Mouse (Mus musculus): Measurements from ENCODE around the gene P2rx7. TPM values are rescaled to one million over a fixed set of nuclear protein-coding genes. Genes with fewer than 3 reads are reported as not detected.
A peak's percentile ranks its signal among the peaks of the same experiment; 100 is the strongest.

P2rx7 gene
- polyA plus RNA-seq, 1 experiment: 18.6 TPM

- WGBS: 93% methylated on average over 12 of the region's 12 CpGs
- no peak for DNase-seq (ENCODE audit: low read depth, low spot score)
These were observed 37.6 kb downstream of the P2rx7 start for GRCm38 (mm10) chr5:122681276-122681675.

DNA sequence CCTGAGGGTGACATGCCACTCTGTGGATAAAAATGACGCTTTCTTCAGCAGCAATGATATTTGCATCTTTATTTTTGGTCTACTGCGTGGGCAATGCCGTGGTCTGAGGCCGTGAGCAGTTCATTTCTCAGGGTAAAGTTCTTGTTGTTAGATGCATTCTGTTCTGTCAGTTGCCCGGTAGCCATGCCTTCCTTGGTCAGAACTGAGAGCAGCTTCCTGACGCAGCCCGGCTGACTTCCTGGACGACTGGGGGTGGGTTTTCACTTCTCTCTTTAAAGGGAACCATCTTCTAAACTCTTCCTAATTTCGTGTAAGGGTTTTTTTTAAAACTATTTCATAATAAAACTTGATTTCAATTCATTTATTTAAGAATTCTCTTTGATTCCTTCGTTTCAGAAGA lies 40.2 kb downstream of the P2rx7 start:
- WGBS: 81% methylated on average over 10 of the region's 10 CpGs
- DNase-seq (ENCODE audit: low read depth, low spot score): no peak

DNA sequence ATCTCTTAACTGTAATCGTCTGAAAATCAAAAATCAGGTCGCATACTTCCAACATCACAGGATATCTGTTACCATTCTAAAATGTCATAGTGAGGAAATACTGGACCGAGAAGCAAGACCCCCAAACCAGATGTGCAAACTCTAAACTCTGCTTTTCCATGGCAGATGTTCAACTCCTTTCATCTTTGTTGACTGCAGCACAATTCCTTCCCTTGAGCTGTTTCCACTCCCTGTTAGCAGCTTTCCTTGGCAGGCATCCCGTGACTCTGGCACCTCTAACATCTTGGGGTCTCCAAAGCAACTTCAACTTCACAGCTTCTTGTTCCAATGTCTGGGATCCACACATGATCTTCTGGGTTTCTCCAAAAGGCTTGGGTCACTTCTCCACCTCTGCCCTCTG lies 43.7 kb downstream of the P2rx7 start:
- WGBS: 84% methylated on average over 4 of the region's 4 CpGs
- DNase-seq (ENCODE audit: low read depth, low spot score): no peak

- WGBS: 64% methylated on average over 7 of the region's 7 CpGs
These were observed 45.4 kb downstream of the P2rx7 start for GRCm38 (mm10) chr5:122689153-122689552.

DNA sequence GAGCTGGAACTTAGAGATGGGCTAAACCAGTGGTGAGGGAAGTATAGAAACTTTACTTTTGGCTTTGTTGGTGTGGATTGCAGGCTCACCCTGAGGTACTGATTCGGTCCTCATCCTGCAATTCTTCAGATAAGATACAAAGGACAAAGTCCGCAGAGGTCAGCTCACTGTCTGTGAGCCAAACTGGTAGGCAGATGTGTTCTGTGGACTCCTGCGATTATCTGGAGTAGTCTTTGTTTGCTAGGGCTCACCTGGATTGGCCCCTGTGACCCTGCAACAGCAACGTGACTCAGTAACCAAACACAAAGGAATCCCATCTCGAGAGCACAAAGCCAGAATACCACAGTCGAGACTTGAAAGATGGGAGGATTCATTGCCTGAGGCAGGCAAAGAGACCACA lies 46.8 kb downstream of the P2rx7 start:
- no peak for DNase-seq (ENCODE audit: low read depth, low spot score)
- WGBS: 34% methylated on average over 6 of the region's 6 CpGs

More at GRCm38 (mm10) chr5:122689153-122689552, 45.4 kb downstream of the P2rx7 start:
- DNase-seq (ENCODE audit: low read depth, low spot score): no peak

DNA sequence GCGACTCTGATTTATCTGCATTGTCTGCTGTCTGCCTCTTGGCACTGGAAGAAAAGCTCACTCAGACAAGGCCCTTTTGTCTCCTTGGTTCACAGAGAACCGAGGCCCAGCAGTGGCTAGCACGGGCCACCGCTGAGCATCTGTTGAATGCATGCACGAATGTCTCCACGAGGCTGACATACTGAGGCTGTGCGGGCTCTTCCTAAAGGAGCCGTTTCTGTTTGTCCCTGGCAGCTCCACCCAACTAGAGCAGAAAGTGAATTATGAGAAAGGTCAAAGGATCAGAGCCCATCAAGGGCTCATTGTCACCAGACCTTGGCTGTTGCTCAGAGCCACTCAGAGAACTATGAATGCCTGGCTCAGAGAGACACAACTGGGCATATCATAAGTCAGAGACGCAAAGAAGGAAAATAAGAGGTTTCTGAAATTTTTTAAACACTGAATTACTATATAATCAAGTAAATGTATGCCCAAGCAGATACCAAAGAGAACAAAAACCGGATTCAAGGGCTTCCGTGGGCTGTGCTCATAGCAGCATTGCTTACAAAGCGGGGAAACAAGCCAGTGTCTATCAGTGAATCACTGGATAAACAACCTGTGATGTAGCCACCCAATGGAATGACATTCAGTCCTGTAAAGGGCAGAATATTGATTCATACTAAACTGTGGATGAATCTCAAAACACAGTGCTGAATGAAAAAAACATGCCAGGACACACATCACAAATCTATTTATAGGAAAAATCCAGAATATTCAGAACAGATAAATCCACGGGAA lies 49.9 kb downstream of the P2rx7 start:
- 22% methylated on average over 13 of the region's 13 CpGs for WGBS
- DNase-seq (ENCODE audit: low read depth, low spot score): no peak

DNA sequence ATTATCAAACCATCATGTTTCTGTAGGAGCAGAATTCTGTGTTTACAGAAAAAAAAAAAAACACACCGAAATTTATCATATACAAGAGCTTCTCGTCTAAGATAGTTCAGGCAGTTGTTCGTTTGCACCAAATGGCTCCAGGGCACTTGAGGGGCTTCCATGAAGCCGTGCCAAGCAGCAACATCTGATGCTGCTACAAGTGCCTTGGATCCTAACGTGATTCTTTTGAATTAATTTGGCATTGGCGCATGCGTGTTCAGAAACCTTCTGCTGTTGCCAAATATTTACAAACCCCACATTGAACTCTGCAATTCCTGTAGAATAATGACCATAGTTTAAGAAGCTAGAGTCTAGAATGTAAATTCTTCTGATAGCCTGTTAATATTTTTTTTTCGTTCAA lies 51.8 kb downstream of the P2rx7 start:
- WGBS: 76% methylated on average over 8 of the region's 8 CpGs

GRCm38 (mm10) chr5:122698041-122698700 lies 54.5 kb downstream of the P2rx7 start:
- WGBS: 62% methylated on average over 10 of the region's 10 CpGs
- no peak for DNase-seq (ENCODE audit: low read depth, low spot score)

More for the DNA sequence above, 51.8 kb downstream of the P2rx7 start:
- no peak for DNase-seq (ENCODE audit: low read depth, low spot score)

DNA sequence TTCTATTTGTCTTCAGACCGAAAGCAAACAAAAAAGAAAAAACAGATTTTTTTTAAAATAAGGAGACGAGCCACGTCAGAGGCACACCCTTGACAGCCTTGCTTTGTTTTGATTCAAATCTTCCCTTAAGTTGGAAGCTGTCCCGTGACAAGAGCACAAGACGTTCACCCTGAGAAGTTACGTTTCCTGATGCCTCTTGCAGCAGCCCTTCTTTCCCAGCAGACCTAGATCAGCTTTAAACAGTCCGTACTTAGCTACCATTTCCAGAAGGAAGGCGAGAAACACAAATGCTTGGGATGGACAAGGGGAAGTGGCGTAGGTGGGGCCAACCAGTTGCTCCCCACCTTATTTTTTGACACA lies 55.0 kb downstream of the P2rx7 start:
- DNase-seq (ENCODE audit: low read depth, low spot score): no peak

GRCm38 (mm10) chr5:122700109-122700836 lies 56.6 kb downstream of the P2rx7 start:
- WGBS: 18% methylated on average over 12 of the region's 12 CpGs
- no peak for DNase-seq (ENCODE audit: low read depth, low spot score)

More for the DNA sequence above, 55.0 kb downstream of the P2rx7 start:
- WGBS: 28% methylated on average over 9 of the region's 9 CpGs

DNA sequence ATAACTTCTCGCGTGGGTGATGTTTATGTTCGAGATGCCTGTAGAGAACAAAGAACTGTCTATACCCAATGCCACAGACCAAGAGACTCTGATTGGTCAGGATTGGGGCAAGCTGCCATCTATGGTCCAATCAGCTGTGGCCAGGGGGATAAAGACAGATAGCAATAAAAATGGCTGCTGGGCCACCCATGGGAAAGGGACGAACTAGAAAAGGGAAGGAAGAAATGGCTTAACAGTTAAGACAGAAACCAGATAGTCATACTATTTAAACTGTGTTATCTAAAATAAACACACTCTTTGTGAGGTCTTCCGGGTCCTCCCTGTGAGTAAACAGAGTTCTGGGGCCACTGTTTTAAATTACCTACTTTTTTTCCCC lies 57.1 kb downstream of the P2rx7 start:
- WGBS: 13% methylated on average over 5 of the region's 5 CpGs
- DNase-seq (ENCODE audit: low read depth, low spot score): peak; percentile 75

DNA sequence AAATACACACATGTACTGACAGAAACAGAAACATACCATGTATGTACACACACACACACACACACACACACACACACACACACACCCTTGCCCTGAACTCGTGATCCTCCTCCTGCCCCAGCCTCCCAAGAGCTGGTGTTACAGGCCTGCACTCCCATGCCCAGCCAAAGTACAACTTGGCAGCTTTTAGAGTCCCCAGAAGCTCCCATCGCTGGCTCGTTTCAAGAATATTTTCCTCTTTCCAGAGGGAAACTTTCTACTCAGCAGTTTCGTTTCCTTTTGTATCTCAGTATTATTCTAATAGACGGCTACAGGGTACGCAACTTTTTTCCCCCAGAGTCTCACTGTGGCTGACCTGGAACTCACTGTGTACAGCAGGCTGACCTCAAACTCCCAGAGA lies 58.4 kb downstream of the P2rx7 start:
- no peak for DNase-seq (ENCODE audit: low read depth, low spot score)
- WGBS: 74% methylated on average over 6 of the region's 6 CpGs

- WGBS: 91% methylated on average over 2 of the region's 2 CpGs
- DNase-seq (ENCODE audit: low read depth, low spot score): no peak
These were observed 59.9 kb downstream of the P2rx7 start for GRCm38 (mm10) chr5:122703574-122703973.

GRCm38 (mm10) chr5:122704571-122704970 lies 60.9 kb downstream of the P2rx7 start:
- 55% methylated on average over 4 of the region's 4 CpGs for WGBS
- no peak for DNase-seq (ENCODE audit: low read depth, low spot score)

DNA sequence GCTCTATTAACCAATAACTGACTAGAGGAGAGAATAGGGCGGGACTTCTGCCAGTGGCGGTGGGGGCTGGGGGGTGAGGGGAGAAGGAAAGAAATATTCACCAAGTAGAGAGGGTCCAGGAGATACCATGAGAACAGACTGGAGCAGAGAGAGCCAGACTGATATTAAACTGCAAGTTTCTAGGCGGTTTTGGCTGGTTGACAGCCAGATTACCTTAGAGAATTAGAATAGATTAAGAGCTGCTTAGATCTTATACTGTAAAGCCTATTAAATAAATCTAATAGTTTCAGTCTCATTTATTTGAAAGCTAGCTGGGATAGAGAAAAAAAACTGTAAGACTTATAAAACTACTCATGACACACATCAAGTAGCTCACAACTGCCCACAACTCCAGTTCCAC lies 61.5 kb downstream of the P2rx7 start:
- DNase-seq (ENCODE audit: low read depth, low spot score): no peak
- 77% methylated on average over 3 of the region's 3 CpGs for WGBS

- WGBS: 43% methylated on average over 5 of the region's 5 CpGs
- DNase-seq (ENCODE audit: low read depth, low spot score): no peak
These were observed 63.2 kb downstream of the P2rx7 start for GRCm38 (mm10) chr5:122706917-122707275.

DNA sequence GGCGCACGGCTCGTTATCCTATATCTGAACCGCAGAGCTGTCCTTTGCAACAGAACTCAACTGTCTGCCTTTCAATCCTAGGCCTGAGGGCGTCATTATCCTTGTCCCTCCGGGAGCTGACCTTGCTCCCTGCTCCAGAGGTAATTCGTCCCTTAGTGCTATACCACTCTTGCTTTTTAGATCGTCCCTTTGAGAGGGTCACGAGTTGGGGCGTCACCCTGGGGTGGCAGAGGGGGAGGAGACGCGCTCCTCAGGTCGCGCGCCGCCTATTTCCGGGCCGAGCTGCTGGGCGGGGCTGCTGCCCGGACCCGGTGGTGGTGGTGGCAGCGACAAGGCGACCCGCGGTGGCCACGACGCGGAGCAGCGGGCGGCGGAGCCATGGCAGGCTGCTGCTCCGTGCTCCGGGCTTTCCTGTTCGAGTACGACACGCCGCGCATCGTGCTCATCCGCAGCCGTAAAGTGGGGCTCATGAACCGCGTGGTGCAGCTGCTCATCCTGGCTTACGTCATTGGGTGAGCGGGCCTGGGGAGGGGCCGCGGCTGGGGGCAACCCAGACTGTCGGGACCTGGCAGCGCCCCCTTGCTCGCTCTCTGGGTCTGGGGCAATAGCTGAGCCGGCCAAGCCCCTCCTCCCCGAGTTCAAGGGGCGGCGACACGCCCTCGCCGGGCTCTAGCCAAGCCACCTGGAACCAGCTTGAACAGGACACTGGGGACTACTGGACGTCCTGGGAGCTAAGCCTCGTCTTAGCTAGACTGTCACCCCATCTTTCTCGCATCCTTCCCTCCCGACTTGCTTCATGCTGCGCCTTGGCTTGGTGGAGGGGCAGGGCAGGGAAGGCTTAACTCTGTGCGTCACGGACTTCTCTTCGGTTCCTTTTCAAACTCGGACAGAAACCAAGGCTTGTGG lies 63.8 kb downstream of the P2rx7 start, which contains the start of gene P2rx4:
Gene P2rx4 (plus strand): TSS at position 269 of the 906 bp plus-strand sequence.
- under 1% methylated on average over 66 of the region's 66 CpGs for WGBS
- peak; percentile 61 for DNase-seq (ENCODE audit: low read depth, low spot score)

DNA sequence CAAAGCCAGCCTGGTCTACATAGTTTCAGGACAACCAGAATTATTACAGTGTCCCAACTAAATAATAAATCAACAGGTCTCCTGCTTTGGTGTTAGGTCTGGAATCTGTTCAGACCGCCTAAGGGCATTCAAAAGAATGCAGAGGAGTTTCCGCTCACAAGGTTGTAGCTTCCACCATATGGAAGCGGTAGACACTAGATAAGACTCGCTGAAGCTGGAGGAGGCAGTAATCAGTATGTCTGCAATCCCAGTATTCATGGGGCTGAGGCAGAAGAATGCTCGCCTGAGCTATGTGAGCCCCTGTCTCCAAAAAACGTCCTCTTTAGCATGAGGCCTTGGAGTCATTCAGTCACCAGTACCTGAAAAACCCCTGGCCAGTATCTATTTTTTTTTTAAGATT lies 65.1 kb downstream of the P2rx7 start:
- no peak for DNase-seq (ENCODE audit: low read depth, low spot score)
- WGBS: 88% methylated on average over 6 of the region's 6 CpGs

DNA sequence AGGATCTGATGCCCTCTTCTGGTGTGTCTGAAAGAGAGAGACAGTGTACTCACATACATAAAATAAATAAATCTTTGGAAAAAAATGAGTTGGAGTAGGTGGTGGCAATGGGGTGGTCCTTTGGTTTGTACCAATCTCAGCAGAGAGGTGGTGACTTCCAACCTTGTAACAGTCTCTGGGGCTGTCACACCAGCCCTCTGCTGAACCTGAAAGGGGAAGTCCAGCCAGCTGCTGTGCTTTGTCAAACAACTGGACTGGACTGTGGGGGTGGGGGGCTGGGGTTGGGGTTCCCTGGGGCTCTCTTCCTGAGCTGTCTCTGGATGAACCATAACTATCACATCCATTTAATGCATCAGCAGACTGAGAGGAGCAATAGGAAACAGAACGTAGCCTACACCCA lies 72.0 kb downstream of the P2rx7 start:
- WGBS: 90% methylated on average over 1 of the region's 1 CpGs
- DNase-seq (ENCODE audit: low read depth, low spot score): no peak

DNA sequence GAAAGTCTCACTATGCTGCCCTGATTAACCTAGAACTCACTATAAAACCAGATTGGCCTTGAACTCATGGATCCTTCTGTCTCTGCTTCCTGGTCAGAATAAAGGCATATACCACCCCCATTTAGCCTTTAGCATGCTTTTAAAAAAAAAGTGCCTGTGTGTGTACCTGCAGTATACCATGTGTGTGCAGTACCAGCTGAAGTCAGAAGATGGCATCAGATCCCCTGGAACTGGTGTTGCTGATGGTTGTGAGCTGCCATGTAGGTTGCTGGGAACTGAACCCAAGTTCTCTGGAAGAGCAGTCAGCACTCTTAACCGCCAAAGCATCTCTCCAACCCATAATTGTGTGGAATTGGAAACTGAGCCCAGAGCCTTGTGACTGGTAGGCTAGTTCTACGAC lies 73.1 kb downstream of the P2rx7 start:
- 100% methylated on average over 2 of the region's 2 CpGs for WGBS
- DNase-seq (ENCODE audit: low read depth, low spot score): no peak
